Mouse (Mus musculus): ENCODE data around the gene Tspo2. TPM values are rescaled to one million over a fixed set of nuclear protein-coding genes. Genes with fewer than 3 reads are reported as not detected.

Gene Tspo2
- polyA plus RNA-seq, 1 experiment from 2014 or later = 4.5 TPM

DNA sequence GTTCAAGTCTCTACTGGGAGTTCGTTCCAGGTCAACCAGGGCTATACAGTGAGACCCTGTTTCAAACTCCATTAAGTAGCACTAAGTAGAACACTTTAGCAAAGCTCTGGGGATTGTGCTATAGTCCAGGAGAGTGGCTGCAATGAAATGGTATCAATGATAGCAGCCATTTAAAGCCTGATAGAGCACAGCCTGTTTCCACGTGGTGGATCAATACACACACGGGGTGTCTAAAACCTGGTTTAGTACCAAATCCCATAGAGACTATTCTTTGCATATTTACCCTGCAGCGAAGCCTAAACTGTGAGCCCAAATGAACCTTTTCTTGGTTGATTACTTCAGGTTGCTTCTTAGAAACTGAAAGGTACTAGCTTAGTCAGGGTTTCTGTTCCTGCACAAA is 49.6 kb downstream of the Tspo2 start:
- H3K27me3 ChIP-seq (replicated peaks; ENCODE audit: control insufficient read depth, insufficient read depth, low read length) = no peaks in the 10 kb centered on the region
- no peaks in the 10 kb centered on the region for H3K9me3 ChIP-seq (ENCODE audit: control insufficient read depth, low read length)
- no peak for ATAC-seq
- no peak overlapping the region for H3K27ac ChIP-seq (ENCODE audit: low read length)
- H3K4me1 ChIP-seq (ENCODE audit: control insufficient read depth, insufficient read depth, low read length) = no peaks in the 10 kb centered on the region; the same call in 1 of the 2 replicates
- no peaks in the 10 kb centered on the region; the same call in 1 of the 2 replicates for H3K36me3 ChIP-seq (ENCODE audit: control insufficient read depth, insufficient read depth, low read length)
- no peak overlapping the region for H3K9ac ChIP-seq (ENCODE audit: low read depth, low read length)
- no peak overlapping the region for H3K4me2 ChIP-seq (ENCODE audit: low read depth, low read length)
- WGBS = 80% methylated on average over 4 of the region's 4 CpGs
- H3K4me3 ChIP-seq (ENCODE audit: low read length) = no peak overlapping the region

Other genes starting within 250 kb of the Tspo2 start
- gene Trem1, start 218.8 kb downstream of the Tspo2 start, polyA plus RNA-seq (2015; fragmentation: Nextera tagmentation; extraction: Ambion mirVana) = 0.56 and 0.72 TPM in 2 replicates
- 0.37 and 0.57 TPM in 2 replicates for gene Trem3, start 203.7 kb downstream of the Tspo2 start, polyA plus RNA-seq (2015; fragmentation: Nextera tagmentation; extraction: Ambion mirVana)
- gene Treml4, start 187.2 kb downstream of the Tspo2 start, polyA plus RNA-seq (2015; fragmentation: Nextera tagmentation; extraction: Ambion mirVana) = 4.0 and 5.8 TPM in 2 replicates
- 0.27 and 0.37 TPM in 2 replicates for gene Treml2, start 152.0 kb downstream of the Tspo2 start, polyA plus RNA-seq (2015; fragmentation: Nextera tagmentation; extraction: Ambion mirVana)
- gene B430306N03Rik, start 135.4 kb downstream of the Tspo2 start, polyA plus RNA-seq (2015; fragmentation: Nextera tagmentation; extraction: Ambion mirVana) = 0.44 and 0.59 TPM in 2 replicates
- 4.4 and 5.1 TPM in 2 replicates for gene Trem2, start 105.1 kb downstream of the Tspo2 start, polyA plus RNA-seq (2015; fragmentation: Nextera tagmentation; extraction: Ambion mirVana)
- 0.44 and 0.98 TPM in 2 replicates for gene Treml1, start 91.6 kb downstream of the Tspo2 start, polyA plus RNA-seq (2015; fragmentation: Nextera tagmentation; extraction: Ambion mirVana)
- gene Nfya, start 41.6 kb downstream of the Tspo2 start, polyA plus RNA-seq (2015; fragmentation: Nextera tagmentation; extraction: Ambion mirVana) = 9.3 and 10.8 TPM in 2 replicates
- gene Oard1, start 41.5 kb downstream of the Tspo2 start, polyA plus RNA-seq (2015; fragmentation: Nextera tagmentation; extraction: Ambion mirVana) = 62.7 and 70.6 TPM in 2 replicates
- gene Apobec2, start 18.6 kb downstream of the Tspo2 start, polyA plus RNA-seq (2015; fragmentation: Nextera tagmentation; extraction: Ambion mirVana) = 4.6 and 5.4 TPM in 2 replicates
- gene Unc5cl, start 3.4 kb upstream of the Tspo2 start, polyA plus RNA-seq (2015; fragmentation: Nextera tagmentation; extraction: Ambion mirVana) = 47.2 and 49.3 TPM in 2 replicates